Mouse (Mus musculus): ENCODE results near the gene Rep15.

The Rep15 gene

GRCm38 (mm10) chr6:147032303-147032925 lies at the start of gene Rep15:
Gene Rep15 (plus strand): TSS chr6:147032584.
- peak; percentile 39 for DNase-seq

- no peak for DNase-seq
These were observed 47.8 kb upstream of the Rep15 start for GRCm38 (mm10) chr6:146984569-146984968.

GRCm38 (mm10) chr6:146994236-146994635 lies 38.1 kb upstream of the Rep15 start:
- DNase-seq = peak; percentile 38

- DNase-seq = no peak
These were observed 37.0 kb upstream of the Rep15 start for GRCm38 (mm10) chr6:146995391-146995790.

GRCm38 (mm10) chr6:146995878-146996277 lies 36.5 kb upstream of the Rep15 start:
- no peak for DNase-seq

GRCm38 (mm10) chr6:146997006-146997405 lies 35.4 kb upstream of the Rep15 start:
- no peak for DNase-seq

GRCm38 (mm10) chr6:146998710-146999109 lies 33.7 kb upstream of the Rep15 start:
- no peak for DNase-seq

GRCm38 (mm10) chr6:146999302-146999701 lies 33.1 kb upstream of the Rep15 start:
- no peak for DNase-seq

GRCm38 (mm10) chr6:146999755-147000154 lies 32.6 kb upstream of the Rep15 start:
- no peak for DNase-seq

- peak; percentile 65 for DNase-seq
These were observed 24.2 kb upstream of the Rep15 start for GRCm38 (mm10) chr6:147008148-147008547.

GRCm38 (mm10) chr6:147010358-147010757 lies 22.0 kb upstream of the Rep15 start:
- no peak for DNase-seq

- DNase-seq = no peak
These were observed 21.4 kb upstream of the Rep15 start for GRCm38 (mm10) chr6:147010811-147011520.

- no peak for DNase-seq
These were observed 20.8 kb upstream of the Rep15 start for GRCm38 (mm10) chr6:147011555-147011954.

- DNase-seq = no peak
These were observed 20.4 kb upstream of the Rep15 start for GRCm38 (mm10) chr6:147011977-147012376.

- no peak for DNase-seq
These were observed 18.8 kb upstream of the Rep15 start for GRCm38 (mm10) chr6:147013546-147013945.

- DNase-seq = no peak
These were observed 14.5 kb upstream of the Rep15 start for GRCm38 (mm10) chr6:147017906-147018305.

GRCm38 (mm10) chr6:147018364-147018763 lies 14.0 kb upstream of the Rep15 start:
- DNase-seq = no peak

GRCm38 (mm10) chr6:147021181-147021580 lies 11.2 kb upstream of the Rep15 start:
- no peak for DNase-seq

GRCm38 (mm10) chr6:147022375-147023132 lies 9.8 kb upstream of the Rep15 start:
- DNase-seq = no peak

GRCm38 (mm10) chr6:147023133-147023395 lies 9.3 kb upstream of the Rep15 start:
- no peak for DNase-seq

GRCm38 (mm10) chr6:147023568-147023967 lies 8.8 kb upstream of the Rep15 start:
- DNase-seq = no peak

- no peak for DNase-seq
These were observed 7.6 kb upstream of the Rep15 start for GRCm38 (mm10) chr6:147024761-147025160.

- no peak for DNase-seq
These were observed 4.0 kb upstream of the Rep15 start for GRCm38 (mm10) chr6:147028396-147028795.

- DNase-seq = peak; percentile 55
These were observed 2.8 kb upstream of the Rep15 start for GRCm38 (mm10) chr6:147029591-147029990.

Data from cerebellum, adult 8-10 months (tissue).